Mouse (Mus musculus) left cerebral cortex, adult 2 months (tissue): ENCODE data around the gene Zfp850. TPM values are rescaled to one million over a fixed set of nuclear protein-coding genes. Genes with fewer than 3 reads are reported as not detected.
A peak's percentile ranks its signal among the peaks of the same experiment; 100 is the strongest.
"Not testable (repeated sequence)": the region's sequence is repeated elsewhere in the genome, so short reads cannot be mapped to it uniquely, and the experiment has no call there.

ENCODE experiments used
- DNase-seq, 2 experiments: peaks; one replicate each; pipeline ENCODE4 v3.0.0; 2021 to 2022; ENCODE audit warnings: low spot score in 2 of 2, mixed read lengths in 1 of 2; ENCODE audit errors: extremely low spot score in 1 of 2
- H3K27ac ChIP-seq: fragments of 200-600 bp; 2 replicates; pipeline ENCODE4 v1.8.1; 2022
- H3K4me3 ChIP-seq: fragments of 200-600 bp; 2 replicates; pipeline ENCODE4 v1.8.1; 2022
- CTCF ChIP-seq: fragments of 200-600 bp; IDR thresholded peaks from 2 replicates; pipeline ENCODE4 v1.8.1; 2022; ENCODE audit warnings: antibody characterized with exemption, mild to moderate bottlenecking, moderate library complexity
- intact Hi-C: fragments of 180-260 bp; cut with DNase I; formaldehyde crosslinking; loops from one replicate; pipeline ENCODE4 v1.15.1; 2025
- long read RNA-seq, 2 experiments: library from polyadenylated mRNA; stranded (forward); transcript quantifications; one replicate each; pipeline ENCODE4 v2.0.0; 2021; ENCODE audit warnings: borderline mapping rate in 2 of 2
- total RNA-seq, 2 experiments: library from RNA; stranded (reverse); gene quantifications; 2 replicates each; pipeline ENCODE4 v1.2.3; 2021

The Zfp850 gene
- total RNA-seq = 1 to 10 TPM; 7.0 to 7.1 TPM
- long read RNA-seq, experiment 1, full-length matches to known transcripts = 2 of 20 reads
- long read RNA-seq, experiment 1, partial matches to known transcripts = 0 of 20 reads
- long read RNA-seq, experiment 1, other reads (novel, unspliced or antisense) = 18 of 20 reads
- long read RNA-seq, experiment 2, partial matches to known transcripts = 0 of 12 reads
- long read RNA-seq, experiment 2, other reads (novel, unspliced or antisense) = 12 of 12 reads

DNA sequence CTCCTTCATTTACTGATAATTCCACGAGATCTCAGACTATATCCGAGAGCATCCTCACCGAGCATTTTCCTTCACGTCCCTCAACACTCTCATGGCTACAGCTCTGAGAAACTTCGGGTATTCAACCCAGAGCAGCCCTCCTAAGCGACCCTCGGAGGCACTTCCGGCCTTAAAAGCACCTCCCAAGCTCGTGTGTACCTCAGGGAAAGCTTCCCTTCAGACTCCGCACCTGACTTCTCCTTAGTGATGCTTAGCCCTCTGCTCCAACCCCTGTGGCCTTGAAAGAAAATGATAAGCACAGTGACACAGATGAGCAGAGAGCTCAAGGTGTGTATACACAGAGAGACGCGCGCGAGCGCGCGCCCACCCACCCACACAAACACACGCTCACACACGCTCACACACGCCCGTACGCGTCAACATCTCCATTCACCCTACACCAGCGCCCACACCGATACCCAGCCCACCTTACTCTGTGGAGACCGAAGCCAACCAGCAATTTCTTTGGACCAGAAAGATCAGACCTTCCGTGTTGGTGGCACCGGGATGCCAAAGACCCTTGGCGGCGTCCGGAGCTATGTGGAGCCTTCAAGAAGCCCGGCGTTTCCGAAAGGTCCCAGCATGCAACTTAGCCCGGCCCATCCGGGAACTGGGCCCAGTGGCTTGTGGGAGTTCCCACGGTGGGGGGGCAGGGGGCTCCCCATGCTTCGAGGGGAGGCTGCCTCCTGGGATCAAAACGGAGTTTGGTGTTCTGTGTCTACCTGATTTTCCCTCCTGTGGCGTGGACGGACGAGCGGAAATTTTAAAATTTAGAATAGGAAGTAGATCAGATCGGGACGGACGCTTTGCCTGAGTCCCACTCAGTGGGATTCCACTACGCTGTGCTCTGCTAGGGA, at the start of gene Zfp850:
Zfp850 (minus strand) TSS at position 567 of the 896 bp plus-strand sequence.
- Histone ChIP-seq H3K4me3 (peak within 1 kb of the TSS; percentile 60), H3K27ac (peak within 1 kb of the TSS; percentile 85)
- no peak for TF ChIP-seq CTCF
- intact Hi-C loops = no loop called here
- DNase-seq = peak; percentile 76 to 79

DNA sequence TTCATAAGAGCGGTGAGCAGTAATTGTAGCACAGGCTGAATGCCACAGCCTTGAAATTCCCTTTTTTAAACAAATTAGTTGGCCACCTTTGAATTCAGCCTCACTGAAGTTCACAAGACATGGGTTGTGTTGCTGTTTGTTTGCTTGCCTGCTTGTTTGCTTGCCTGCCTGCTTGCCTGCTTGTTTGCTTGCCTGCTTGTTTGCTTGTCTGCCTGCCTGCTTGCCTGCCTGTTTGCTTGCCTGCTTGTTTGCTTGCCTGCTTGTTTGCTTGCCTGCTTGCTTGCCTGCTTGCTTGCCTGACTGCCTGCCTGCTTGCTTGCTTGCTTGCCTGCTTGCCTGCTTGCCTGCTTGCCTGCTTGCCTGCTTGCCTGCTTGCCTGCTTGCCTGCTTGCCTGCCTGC, 46.1 kb upstream of the Zfp850 start:
- Histone ChIP-seq H3K27ac (no peak overlapping the region), H3K4me3 (no peak overlapping the region)
- no peak for TF ChIP-seq CTCF
- DNase-seq = no peak
- intact Hi-C loops = no loop called here

DNA sequence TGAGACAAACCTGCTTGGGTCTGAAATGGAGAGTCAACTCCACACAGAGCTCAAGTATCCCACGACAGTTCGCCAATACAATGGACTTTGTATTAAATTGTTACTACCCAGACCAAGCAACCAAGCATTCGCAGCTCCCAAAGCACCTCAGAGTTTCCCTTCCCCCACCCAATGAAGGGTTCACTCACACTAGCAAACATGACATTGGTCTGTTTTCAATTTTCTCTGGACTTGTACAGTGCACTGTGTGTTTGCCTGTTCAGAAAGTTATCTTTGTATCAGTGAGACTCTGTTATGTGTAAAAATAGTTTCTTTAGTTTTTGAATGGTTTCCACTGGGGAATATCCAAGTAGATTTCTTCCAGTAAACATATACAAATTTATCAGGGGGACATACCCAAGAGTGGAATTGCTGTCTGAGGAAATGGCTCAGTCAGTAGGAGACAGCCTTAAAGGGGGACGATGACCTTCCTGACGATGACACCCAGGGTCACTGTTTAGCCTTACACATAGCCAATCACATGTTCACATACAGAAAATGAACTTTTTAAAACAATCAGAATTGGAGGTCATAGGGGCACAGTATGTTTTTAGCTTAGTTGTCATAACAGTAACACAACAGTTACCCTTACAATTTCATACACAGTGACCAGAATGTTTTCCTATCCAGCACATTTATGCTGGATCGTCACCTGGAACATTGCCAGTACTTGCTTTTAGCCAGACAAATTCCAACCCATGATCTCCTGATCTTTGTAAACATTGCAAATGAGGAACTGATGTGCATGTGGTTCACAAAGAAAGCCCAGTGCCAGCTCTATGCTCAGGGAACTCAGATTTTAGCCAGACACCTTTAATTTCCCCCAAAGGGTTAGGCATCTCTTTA, 39.4 kb upstream of the Zfp850 start:
- DNase-seq = no peak
- no peak for TF ChIP-seq CTCF
- Histone ChIP-seq H3K4me3 (no peak overlapping the region), H3K27ac (no peak overlapping the region)
- intact Hi-C loops = no loop called here

DNA sequence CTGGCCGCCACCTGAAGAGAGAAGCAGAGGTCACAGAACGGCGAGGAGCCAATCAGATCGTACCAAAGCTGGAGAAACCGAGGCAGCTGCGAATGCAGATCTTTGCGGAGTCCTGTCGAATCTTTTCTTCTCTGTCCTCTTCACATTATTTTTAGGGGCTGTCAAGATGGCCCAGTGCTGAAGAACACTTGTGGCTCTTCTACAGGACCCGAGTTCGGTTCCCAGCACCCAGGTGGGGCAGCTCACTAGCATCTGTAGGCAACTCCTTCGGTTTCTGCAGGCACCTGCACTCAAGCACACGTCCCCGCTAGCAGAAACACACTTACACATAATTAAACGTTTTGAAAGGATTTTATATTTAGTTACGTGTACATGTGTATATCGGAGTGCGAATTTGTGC, 36.7 kb upstream of the Zfp850 start:
- no peak overlapping the region for H3K4me3 ChIP-seq

DNA sequence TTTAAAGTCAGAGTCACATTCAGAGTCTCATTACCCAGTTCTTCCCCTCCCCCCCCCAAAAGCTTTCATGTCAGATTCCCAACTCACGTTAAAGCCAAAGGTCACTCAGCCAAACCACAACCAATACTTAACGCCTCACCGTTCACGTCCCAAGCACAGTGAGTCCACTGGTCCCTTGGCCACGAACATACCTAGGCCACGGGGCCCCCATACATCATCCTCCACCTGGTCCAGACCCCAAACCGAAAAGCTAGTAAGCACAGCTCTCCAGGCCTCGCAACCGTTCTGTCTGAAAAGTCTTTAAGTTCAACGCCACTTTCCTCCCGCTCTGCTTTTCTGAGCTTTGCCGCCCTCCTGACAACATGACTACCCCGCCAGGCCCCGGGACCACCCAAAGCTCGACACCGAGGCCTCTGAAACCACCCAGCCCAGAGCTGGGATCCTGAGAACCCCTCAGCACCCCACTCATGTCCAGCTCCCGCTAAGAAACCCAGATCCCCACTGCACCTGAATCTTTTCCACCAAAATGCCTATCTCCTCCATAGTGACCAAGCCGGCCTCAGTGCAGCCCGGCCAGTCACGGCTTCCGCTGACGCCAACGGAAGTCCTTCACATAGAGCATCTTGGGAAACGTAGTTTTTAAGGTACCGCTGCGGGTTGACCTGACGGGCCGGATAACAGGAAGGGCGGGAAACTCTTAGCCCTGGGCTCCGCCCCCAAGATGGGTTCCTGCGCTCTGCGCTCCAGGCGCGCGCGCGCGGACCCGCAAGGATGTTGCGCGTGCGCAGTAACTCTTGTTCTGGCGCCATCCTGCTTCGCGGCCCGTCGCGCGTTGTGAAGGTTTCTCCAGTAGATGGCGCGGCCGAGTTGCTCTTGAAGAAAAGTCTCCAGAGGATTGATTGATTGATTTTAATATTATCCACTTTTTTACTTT, 35.8 kb upstream of the Zfp850 start, which contains the start of gene Psmc4:
Psmc4 (minus strand) TSS at position 626 of the 934 bp plus-strand sequence.
- intact Hi-C loops = loop anchor here (1.0 kb wide), 3 partner anchors 51 to 119 kb away; no protein-coding TSS in a partner anchor
- peak; percentile 97 to 98 for DNase-seq
- peak; percentile 95 for TF ChIP-seq CTCF
- Histone ChIP-seq H3K4me3 (peak within 1 kb of the TSS; percentile 81), H3K27ac (peak within 1 kb of the TSS; percentile 66)

More for the DNA sequence above, 36.7 kb upstream of the Zfp850 start:
- TF ChIP-seq CTCF = no peak
- H3K27ac ChIP-seq = no peak overlapping the region
- intact Hi-C loops = loop anchor here (1.0 kb wide), 3 partner anchors 50 to 118 kb away; no protein-coding TSS in a partner anchor
- no peak for DNase-seq

DNA sequence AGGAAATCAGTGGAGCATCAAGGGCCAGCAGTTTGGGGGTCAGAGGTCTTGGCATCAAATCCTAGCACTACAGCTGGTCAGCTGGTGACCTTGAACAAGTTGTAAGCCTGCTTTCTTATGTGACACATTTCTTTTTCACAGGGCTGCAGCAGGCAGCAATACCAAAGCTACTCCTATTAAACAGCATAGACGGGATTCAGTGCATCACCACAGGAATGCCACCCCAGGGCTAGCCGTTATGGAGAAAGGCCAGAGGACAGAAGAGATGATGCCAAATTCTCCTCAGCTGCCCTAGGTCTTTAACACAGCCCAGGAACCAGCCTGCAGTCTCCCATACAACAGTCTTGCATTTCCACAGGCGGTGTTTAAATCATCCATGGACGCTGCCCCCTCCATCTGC, 30.6 kb upstream of the Zfp850 start:
- Histone ChIP-seq H3K27ac (no peak overlapping the region), H3K4me3 (no peak overlapping the region)
- intact Hi-C loops = no loop called here
- no peak for DNase-seq
- no peak for TF ChIP-seq CTCF

DNA sequence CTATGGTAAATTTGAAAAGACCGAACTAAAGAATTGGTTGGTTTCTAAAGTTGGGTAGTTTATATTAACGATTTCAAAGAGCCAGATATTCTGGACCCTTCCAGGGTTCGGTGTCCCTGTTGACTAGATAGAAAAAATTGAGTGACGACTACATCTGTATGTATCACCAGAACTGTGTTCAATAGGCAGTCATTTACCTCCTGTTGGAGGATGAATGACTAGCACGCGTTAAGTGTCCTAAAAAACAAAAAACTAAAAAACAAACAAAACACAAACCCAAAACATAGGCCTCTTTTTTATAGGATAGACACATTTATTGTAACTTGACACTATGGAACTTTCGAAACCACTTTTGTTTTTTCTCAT, 513 bp upstream of the Zfp850 start:
- Histone ChIP-seq H3K27ac (peak overlapping the region; percentile 85), H3K4me3 (peak overlapping the region; percentile 60)
- intact Hi-C loops = no loop called here
- no peak for DNase-seq
- TF ChIP-seq CTCF = no peak

DNA sequence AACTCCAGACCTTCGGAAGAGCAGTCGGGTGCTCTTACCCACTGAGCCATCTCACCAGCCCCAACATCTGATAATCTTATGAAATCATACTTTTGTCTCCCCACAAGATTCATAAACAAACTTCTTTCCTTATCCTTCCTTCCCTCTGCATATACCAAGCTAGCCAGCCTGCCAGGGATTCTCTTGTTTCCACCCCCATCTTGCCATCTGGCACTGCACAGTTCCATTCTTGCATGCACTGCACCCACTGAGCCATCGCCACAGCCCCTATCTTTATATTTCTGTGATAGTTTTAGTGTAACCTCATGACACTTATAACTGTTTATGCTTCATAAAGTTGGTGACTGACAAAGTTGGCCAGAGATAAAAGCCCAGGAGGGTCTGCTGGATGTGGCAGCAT, 3.6 kb downstream of the Zfp850 start:
- Histone ChIP-seq H3K4me3 (no peak overlapping the region), H3K27ac (no peak overlapping the region)
- DNase-seq = peak; percentile 13 to 38
- intact Hi-C loops = no loop called here
- TF ChIP-seq CTCF = no peak

DNA sequence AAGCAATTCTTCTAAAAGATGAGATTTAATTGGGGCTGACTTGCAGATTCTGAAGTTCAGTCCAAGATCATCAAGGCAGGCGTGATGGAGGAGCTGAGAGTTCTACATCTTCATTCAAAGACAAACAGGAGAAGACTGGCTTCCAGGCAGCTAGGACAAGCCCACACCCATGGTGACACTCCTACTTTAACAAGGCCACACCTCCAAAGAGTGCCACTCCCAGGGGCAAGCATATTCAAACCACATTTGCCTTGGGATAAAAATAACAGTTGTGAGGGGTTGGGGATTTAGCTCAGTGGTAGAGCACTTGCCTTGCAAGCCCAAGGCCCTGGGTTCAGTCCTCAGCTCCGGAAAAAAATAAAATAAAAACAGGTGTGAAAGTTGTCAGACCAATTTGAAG, 31.7 kb downstream of the Zfp850 start:
- no peak for DNase-seq
- H3K4me3 ChIP-seq = no peak overlapping the region
- TF ChIP-seq CTCF = no peak
- intact Hi-C loops = no loop called here
- no peak overlapping the region for H3K27ac ChIP-seq

DNA sequence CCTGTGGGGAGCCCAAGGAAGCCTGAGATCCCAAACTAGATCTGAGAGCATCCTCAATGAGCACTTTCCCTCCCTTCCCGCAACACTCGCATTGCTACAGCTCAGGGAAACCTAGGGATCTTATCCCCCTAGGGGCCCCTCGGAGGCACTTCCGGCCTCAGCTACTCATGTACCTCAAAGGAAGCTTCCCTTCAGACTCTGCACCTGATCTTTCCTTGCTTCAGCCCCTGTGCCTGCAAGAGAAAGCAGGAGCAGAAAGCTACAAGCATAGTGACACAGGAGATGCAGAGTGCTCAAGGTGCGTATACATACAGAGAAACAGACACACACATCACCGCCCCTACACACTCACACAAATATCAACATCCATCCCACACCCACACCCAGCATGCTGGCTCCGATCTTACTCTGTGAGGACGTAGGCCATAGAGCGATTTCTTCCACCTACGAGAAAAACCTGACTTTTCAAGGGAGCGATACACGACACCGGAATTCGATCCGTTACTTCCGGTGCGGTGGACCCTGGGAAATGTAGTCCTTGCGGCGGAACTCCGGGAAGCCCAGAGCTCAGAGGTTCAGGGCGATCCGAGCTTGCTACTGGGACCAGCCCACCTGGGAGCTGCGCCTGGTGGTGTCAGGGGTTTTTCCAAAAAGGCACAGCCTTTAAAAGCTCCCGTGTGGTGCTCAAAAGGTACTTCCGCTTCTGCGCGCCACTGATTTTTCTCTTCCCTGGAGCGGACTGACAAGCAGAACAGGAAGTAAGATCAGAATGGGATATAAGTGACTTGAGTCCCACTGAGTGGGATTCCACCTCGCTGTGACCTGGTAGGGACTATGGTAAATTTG, 35.0 kb downstream of the Zfp850 start, which contains the start of gene Zfp780b:
Zfp780b (minus strand) TSS at position 489 of the 846 bp plus-strand sequence.
- no peak for TF ChIP-seq CTCF
- intact Hi-C loops = no loop called here
- peak within 1 kb of the TSS; percentile 92 for H3K27ac ChIP-seq

DNA sequence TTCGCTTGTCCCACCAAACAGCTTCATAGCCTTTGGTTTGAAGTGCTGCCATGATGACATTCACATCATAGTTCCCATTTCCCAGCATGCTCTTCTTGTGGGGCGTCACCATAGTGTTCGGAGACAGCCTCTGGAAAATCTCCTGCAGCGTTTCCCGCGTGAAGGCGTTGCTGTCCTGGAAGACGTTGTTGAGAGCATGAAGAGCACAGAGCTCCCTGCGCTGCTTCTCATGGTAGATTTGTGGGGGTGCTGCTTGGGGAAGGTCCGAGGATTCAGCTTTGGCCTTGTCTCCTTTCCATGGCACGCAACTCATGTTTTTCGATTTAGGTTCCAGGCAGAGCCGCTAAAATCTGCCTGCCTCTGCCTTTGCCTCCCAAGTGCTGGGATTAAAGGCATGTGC, 64.5 kb downstream of the Zfp850 start:
- H3K4me3 ChIP-seq, H3K27ac ChIP-seq, intact Hi-C loops, DNase-seq: not testable (repeated sequence)

More for the DNA sequence above, 35.0 kb downstream of the Zfp850 start, which contains the start of gene Zfp780b:
- peak; percentile 71 to 74 for DNase-seq
- H3K4me3 ChIP-seq = peak within 1 kb of the TSS; percentile 58
